Comparison of ENCODE assay signal across 8 mouse cellular contexts in genomic region chr17:72813419-72814315, GRCm38 (mm10). TPM values are rescaled to one million over a fixed set of nuclear protein-coding genes. Genes with fewer than 3 reads are reported as not detected.
DNase-seq lines count a peak whose midpoint lies in the region; ATAC-seq and TF ChIP-seq lines count a peak whose summit lies in the region.

No protein-coding gene starts in this region.

- peak; percentile 34 for DNase-seq in CD4-positive helper T cell, adult 2 months (ENCODE audit: low read depth, low spot score)
- peak; percentile 60 for DNase-seq in Muller cell, postnatal 12 days (ENCODE audit: inconsistent ontology term)
- DNase-seq in cerebellum, postnatal 25 days: peak; percentile 63 to 69
- peak; percentile 61 to 63 for DNase-seq in frontal cortex, postnatal 36 days (ENCODE audit: low spot score in 2 of 2)
- DNase-seq in kidney, postnatal 10 days: peak; percentile 64
- DNase-seq in lung, embryonic 14.5 days: peak; percentile 75
- DNase-seq in c-Kit-positive CD71-positive TER-119-positive erythroid progenitor cells, embryonic 14.5 days (ENCODE audit: low spot score): no peak

- WGBS in lung, embryonic 14.5 days: 15% methylated on average over 12 of the region's 12 CpGs
- 19% methylated on average over 12 of the region's 12 CpGs for WGBS in olfactory bulb, adult 2 months

- no peak overlapping the region for H3K4me2 ChIP-seq in lung, embryonic 14.5 days

- no peak overlapping the region for H3K27ac ChIP-seq in lung, embryonic 14.5 days (ENCODE audit: low read depth)
- H3K27ac ChIP-seq in olfactory bulb, adult 2 months (ENCODE audit: insufficient read depth, low read depth, low read length): no peak overlapping the region

- TF ChIP-seq CTCF in lung, embryonic 14.5 days (IDR thresholded peaks at IDR 0.05; ENCODE audit: low read depth): peak; percentile 87
- TF ChIP-seq CTCF in olfactory bulb, adult 2 months (IDR thresholded peaks at IDR 0.05; ENCODE audit: insufficient read depth, low read depth, low read length): peak; percentile 56; the same call in 1 of the 2 replicates

- H3K9ac ChIP-seq in lung, embryonic 14.5 days: no peak overlapping the region

- H3K4me3 ChIP-seq in lung, embryonic 14.5 days (ENCODE audit: low read depth, low read length): no peak overlapping the region
- H3K4me3 ChIP-seq in olfactory bulb, adult 2 months (ENCODE audit: insufficient read depth, low read depth, low read length): no peak overlapping the region

- H3K27me3 ChIP-seq in lung, embryonic 14.5 days (ENCODE audit: insufficient read depth, low read length): no peaks in the 10 kb centered on the region

- TF ChIP-seq POLR2A in olfactory bulb, adult 2 months (IDR thresholded peaks at IDR 0.05; ENCODE audit: insufficient read depth, low read depth, low read length): no peak

- H3K36me3 ChIP-seq in lung, embryonic 14.5 days (ENCODE audit: insufficient read depth): no peaks in the 10 kb centered on the region

- no peaks in the 10 kb centered on the region for H3K4me1 ChIP-seq in lung, embryonic 14.5 days (ENCODE audit: insufficient read depth)
- peaks cover 15% of the 10 kb centered on the region for H3K4me1 ChIP-seq in olfactory bulb, adult 2 months (ENCODE audit: control insufficient read depth, insufficient read depth, low read length)

- H3K9me3 ChIP-seq in lung, embryonic 14.5 days (ENCODE audit: low read depth, low read length): no peaks in the 10 kb centered on the region

- peak; percentile 41 for ATAC-seq in lung, embryonic 14.5 days (ENCODE audit: insufficient read depth)

RNA-seq across cellular contexts. Expression of gene Ypel5, which starts 22.6 kb away (rescaled TPM):
- 36.4 and 38.1 TPM in 2 replicates for polyA plus RNA-seq in lung, embryonic 14.5 days (2014; fragmentation: Nextera tagmentation; extraction: Ambion mirVana)
- polyA plus RNA-seq in olfactory bulb, adult 2 months (2012; ENCODE audit: insufficient read depth, insufficient read length, low replicate concordance, missing spikeins): not detected in 2 replicates
